Mouse (Mus musculus) frontal cortex, adult (tissue): ENCODE results near the gene Senp2.

Experiments used
- ATAC-seq: cut with Nextera tagmentation; 2 replicates; pipeline ENCODE4 v1.9.2; 2017; ENCODE audit warnings: mild to moderate bottlenecking, moderate library complexity, mixed read lengths; ENCODE audit not compliant: low TSS enrichment

Gene Senp2

GRCm38 (mm10) chr16:22022122-22022521, 12.8 kb downstream of the Senp2 start:
- ATAC-seq, result no peak

- no peak for ATAC-seq
These were observed 18.2 kb downstream of the Senp2 start for GRCm38 (mm10) chr16:22027474-22027873.

GRCm38 (mm10) chr16:22038554-22038953, 29.3 kb downstream of the Senp2 start:
- ATAC-seq, result no peak

GRCm38 (mm10) chr16:22039978-22040377, 30.7 kb downstream of the Senp2 start:
- no peak for ATAC-seq

- ATAC-seq, result no peak
These were observed 34.5 kb downstream of the Senp2 start for GRCm38 (mm10) chr16:22043830-22044229.

GRCm38 (mm10) chr16:22045930-22046329, 36.6 kb downstream of the Senp2 start:
- ATAC-seq, result no peak

- no peak for ATAC-seq
These were observed 37.6 kb downstream of the Senp2 start for GRCm38 (mm10) chr16:22046739-22047366.

- no peak for ATAC-seq
These were observed 44.1 kb downstream of the Senp2 start for GRCm38 (mm10) chr16:22053411-22053810.

GRCm38 (mm10) chr16:22057498-22057897, 48.2 kb downstream of the Senp2 start:
- no peak for ATAC-seq

- no peak for ATAC-seq
These were observed 49.6 kb downstream of the Senp2 start for GRCm38 (mm10) chr16:22058871-22059270.

GRCm38 (mm10) chr16:22060416-22060815, 51.1 kb downstream of the Senp2 start:
- no peak for ATAC-seq

GRCm38 (mm10) chr16:22061555-22062160, 52.4 kb downstream of the Senp2 start:
- no peak for ATAC-seq

- ATAC-seq, result no peak
These were observed 53.0 kb downstream of the Senp2 start for GRCm38 (mm10) chr16:22062284-22062683.

- ATAC-seq, result no peak
These were observed 56.3 kb downstream of the Senp2 start for GRCm38 (mm10) chr16:22065536-22065935.

- no peak for ATAC-seq
These were observed 58.1 kb downstream of the Senp2 start for GRCm38 (mm10) chr16:22067406-22067805.

GRCm38 (mm10) chr16:22071361-22071760, 62.1 kb downstream of the Senp2 start:
- no peak for ATAC-seq

GRCm38 (mm10) chr16:22075067-22075466, 65.8 kb downstream of the Senp2 start:
- ATAC-seq, result no peak

GRCm38 (mm10) chr16:22075829-22076619, 66.7 kb downstream of the Senp2 start:
- no peak for ATAC-seq

GRCm38 (mm10) chr16:22076620-22076941, 67.3 kb downstream of the Senp2 start:
- no peak for ATAC-seq

- no peak for ATAC-seq
These were observed 70.9 kb downstream of the Senp2 start for GRCm38 (mm10) chr16:22080125-22080710.

GRCm38 (mm10) chr16:22085411-22085810, 76.1 kb downstream of the Senp2 start:
- no peak for ATAC-seq

GRCm38 (mm10) chr16:22091255-22091783, 82.0 kb downstream of the Senp2 start:
- ATAC-seq, result no peak
